Mouse (Mus musculus) urinary bladder, postnatal 14 days (tissue): Measurements from ENCODE around the gene Slc32a1.

Experiments
- DNase-seq: peaks from one replicate; pipeline ENCODE4 v3.0.0; 2021; ENCODE audit warnings: low spot score

Slc32a1 gene

GRCm38 (mm10) chr2:158665098-158665497 lies 54.5 kb downstream of the Slc32a1 start, which contains the start of gene Ppp1r16b:
TSS of gene Ppp1r16b (plus strand) at chr2:158665398.
- no peak for DNase-seq
